Mouse (Mus musculus) forebrain, postnatal 0 days (tissue): Measurements from ENCODE around the gene Tbx4. TPM values are rescaled to one million over a fixed set of nuclear protein-coding genes. Genes with fewer than 3 reads are reported as not detected.
A peak's percentile ranks its signal among the peaks of the same experiment; 100 is the strongest.

Experiments used
- ATAC-seq: fragments of 200-750 bp; cut with Nextera tagmentation; 2 replicates; pipeline ENCODE4 v1.8.0; 2017; ENCODE audit warnings: mild to moderate bottlenecking, moderate library complexity
- DNase-seq: peaks from one replicate; pipeline ENCODE4 v3.0.0-alpha.2; 2015
- H3K27ac ChIP-seq: fragments of 300-500 bp; sonication (generic); 2 replicates; pipeline ENCODE4 v1.5.1; 2014; ENCODE audit warnings: low read depth, mild to moderate bottlenecking, antibody characterized with exemption, low read length, moderate library complexity, mixed read lengths
- H3K27me3 ChIP-seq: fragments of 300-500 bp; sonication (generic); 2 replicates; pipeline ENCODE4 v1.6.1; 2014; ENCODE audit warnings: mild to moderate bottlenecking, low read length, mixed read lengths; ENCODE audit not compliant: insufficient read depth
- H3K36me3 ChIP-seq: fragments of 300-500 bp; sonication (generic); 2 replicates; pipeline ENCODE4 v1.6.1; 2014; ENCODE audit warnings: mild to moderate bottlenecking, moderate library complexity; ENCODE audit not compliant: insufficient read depth
- H3K4me1 ChIP-seq: fragments of 300-500 bp; sonication (generic); 2 replicates; pipeline ENCODE4 v1.6.1; 2014; ENCODE audit warnings: antibody characterized with exemption; ENCODE audit not compliant: insufficient read depth
- H3K4me2 ChIP-seq: fragments of 300-500 bp; sonication (generic); 2 replicates; pipeline ENCODE4 v1.6.1; 2014; ENCODE audit warnings: low read depth, mild to moderate bottlenecking, moderate library complexity
- H3K4me3 ChIP-seq: fragments of 300-500 bp; sonication (generic); 2 replicates; pipeline ENCODE4 v1.5.1; 2014; ENCODE audit warnings: low read depth, low read length, mixed read lengths
- H3K9ac ChIP-seq: fragments of 300-500 bp; sonication (generic); 2 replicates; pipeline ENCODE4 v1.6.1; 2014; ENCODE audit warnings: mild to moderate bottlenecking
- H3K9me3 ChIP-seq: fragments of 300-500 bp; sonication (generic); 2 replicates; pipeline ENCODE4 v1.6.1; 2016; ENCODE audit warnings: low read length
- CTCF ChIP-seq: sonication (generic); IDR thresholded peaks from 2 replicates; pipeline ENCODE4 v1.5.1; 2016; ENCODE audit warnings: antibody characterized with exemption, control low read depth, low read depth
- whole genome bisulfite sequencing: fragments of 180-500 bp; shearing (Covaris S2); extraction: QIAGEN DNeasy Blood & Tissue Kit; methylation state at CpG from one replicate; pipeline ENCODE4 v1.1.7; 2014; 5-methylcytosine and 5-hydroxymethylcytosine counted together
- polyA plus RNA-seq: library from polyadenylated mRNA; unstranded; fragments of >200 nt; fragmentation: Nextera tagmentation; extraction: Ambion mirVana; gene quantifications from 2 replicates; pipeline ENCODE4 v1.2.1, GENCODE M21; 2015
- total RNA-seq: library from RNA; depleted of rRNA; stranded (reverse); fragments of >200 nt; gene quantifications from 2 replicates; pipeline ENCODE4 v1.2.3, GENCODE M21; 2014

The Tbx4 gene
- total and polyA plus RNA-seq, 2 experiments from 2014 or later = 0.19 to 0.33 TPM

GRCm38 (mm10) chr11:85887801-85888450, 1.7 kb downstream of the Tbx4 start:
- H3K4me2 ChIP-seq = no peak overlapping the region
- DNase-seq (peak; percentile 70), ATAC-seq (no peak)
- no peak overlapping the region for H3K4me3 ChIP-seq
- H3K4me1 ChIP-seq = no peaks in the 10 kb centered on the region
- H3K9ac ChIP-seq = no peak overlapping the region
- no peaks in the 10 kb centered on the region for H3K9me3 ChIP-seq
- H3K27me3 ChIP-seq = peaks cover 77% of the 10 kb centered on the region
- no peaks in the 10 kb centered on the region for H3K36me3 ChIP-seq
- no peak for TF ChIP-seq CTCF
- 2% methylated on average over 17 of the region's 17 CpGs for WGBS
- H3K27ac ChIP-seq = no peak overlapping the region

DNA sequence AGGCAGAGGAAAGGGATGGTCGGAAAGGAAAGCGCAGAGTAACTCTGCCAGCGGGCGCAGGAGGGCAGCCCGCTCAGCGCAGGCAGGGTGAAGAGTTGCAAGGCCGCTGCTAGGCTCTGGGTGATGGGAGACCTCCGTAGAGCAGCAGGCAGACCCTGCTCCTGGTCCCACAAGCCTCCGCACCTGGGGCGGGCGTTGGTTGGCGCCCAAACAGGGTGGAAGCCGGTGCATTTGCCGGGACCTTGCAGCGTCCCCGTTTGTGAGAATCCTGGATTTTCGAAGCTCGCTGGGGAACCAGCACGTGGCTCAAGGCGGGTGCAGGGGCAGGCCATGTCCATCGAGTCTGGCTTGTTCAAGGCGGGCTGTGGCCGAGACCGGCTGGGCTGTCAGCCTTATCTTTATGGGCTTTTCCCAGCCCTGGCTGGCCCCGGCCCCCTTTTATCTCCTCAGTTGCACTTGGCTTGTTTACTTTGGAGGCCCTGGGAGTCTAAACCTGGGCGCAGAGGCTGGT, 2.3 kb downstream of the Tbx4 start:
- H3K4me1 ChIP-seq = no peaks in the 10 kb centered on the region
- H3K27ac ChIP-seq = no peak overlapping the region
- H3K4me3 ChIP-seq = no peak overlapping the region
- H3K4me2 ChIP-seq = no peak overlapping the region
- ATAC-seq = no peak
- H3K9ac ChIP-seq = no peak overlapping the region
- no peaks in the 10 kb centered on the region for H3K36me3 ChIP-seq
- 2% methylated on average over 26 of the region's 26 CpGs for WGBS
- H3K27me3 ChIP-seq = peaks cover 78% of the 10 kb centered on the region
- H3K9me3 ChIP-seq = no peaks in the 10 kb centered on the region
- DNase-seq = no peak
- no peak for TF ChIP-seq CTCF

DNA sequence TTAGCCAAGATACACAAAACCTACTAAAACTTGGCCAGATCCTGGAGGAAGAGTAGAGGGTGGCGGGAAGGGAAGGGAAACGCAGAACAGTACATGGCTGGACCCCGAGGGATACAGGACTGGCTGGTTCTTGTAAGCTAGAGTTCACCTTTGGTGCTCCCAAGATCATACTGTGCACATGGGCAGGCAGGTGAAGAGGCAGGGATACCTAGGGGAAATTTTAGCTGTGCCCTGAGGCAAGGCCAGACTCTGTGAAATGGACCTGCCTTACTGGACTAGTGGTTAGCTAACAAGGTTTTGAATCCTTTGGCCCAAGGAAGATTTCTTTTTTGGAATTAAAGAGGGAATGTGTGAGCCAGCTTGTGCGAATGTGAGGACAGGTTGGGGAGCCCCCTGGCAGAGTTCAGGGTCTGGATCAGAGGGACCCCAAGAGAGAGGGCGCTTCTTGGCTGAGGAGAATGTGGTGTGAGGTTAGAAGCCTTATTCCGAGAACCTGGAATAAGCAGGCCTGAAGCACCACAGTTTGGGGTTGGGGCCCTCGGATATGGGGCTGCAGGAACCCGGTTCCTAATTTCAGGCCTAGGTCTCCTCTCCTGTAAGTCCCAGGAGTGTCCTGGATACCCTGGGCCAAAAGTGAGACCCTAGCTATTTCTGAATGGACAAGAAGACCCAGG, 3.0 kb downstream of the Tbx4 start:
- 23% methylated on average over 8 of the region's 8 CpGs for WGBS
- Histone ChIP-seq H3K27ac (no peak overlapping the region), H3K27me3 (peaks cover 82% of the 10 kb centered on the region), H3K4me2 (no peak overlapping the region), H3K4me1 (no peaks in the 10 kb centered on the region), H3K9me3 (no peaks in the 10 kb centered on the region), H3K9ac (no peak overlapping the region), H3K36me3 (no peaks in the 10 kb centered on the region), H3K4me3 (no peak overlapping the region)
- DNase-seq (no peak), ATAC-seq (no peak)
- TF ChIP-seq CTCF = no peak

GRCm38 (mm10) chr11:85889730-85890562, 3.7 kb downstream of the Tbx4 start:
- Histone ChIP-seq H3K4me1 (no peaks in the 10 kb centered on the region), H3K36me3 (no peaks in the 10 kb centered on the region), H3K9ac (no peak overlapping the region), H3K9me3 (no peaks in the 10 kb centered on the region), H3K4me2 (no peak overlapping the region), H3K4me3 (no peak overlapping the region), H3K27ac (no peak overlapping the region), H3K27me3 (peaks cover 77% of the 10 kb centered on the region)
- WGBS = 5% methylated on average over 45 of the region's 47 CpGs
- DNase-seq (no peak), ATAC-seq (no peak)
- no peak for TF ChIP-seq CTCF

GRCm38 (mm10) chr11:85890563-85890845, 4.3 kb downstream of the Tbx4 start:
- Histone ChIP-seq H3K4me2 (no peak overlapping the region), H3K9me3 (no peaks in the 10 kb centered on the region), H3K4me1 (no peaks in the 10 kb centered on the region), H3K4me3 (no peak overlapping the region), H3K27ac (no peak overlapping the region), H3K9ac (no peak overlapping the region), H3K36me3 (no peaks in the 10 kb centered on the region), H3K27me3 (peaks cover 77% of the 10 kb centered on the region)
- no peak for ATAC-seq
- no peak for TF ChIP-seq CTCF
- 3% methylated on average over 13 of the region's 13 CpGs for WGBS
- DNase-seq = peak; percentile 55

GRCm38 (mm10) chr11:85891010-85891691, 4.9 kb downstream of the Tbx4 start:
- H3K27me3 ChIP-seq = peaks cover 77% of the 10 kb centered on the region
- H3K4me3 ChIP-seq = no peak overlapping the region
- no peak for TF ChIP-seq CTCF
- no peaks in the 10 kb centered on the region for H3K9me3 ChIP-seq
- no peaks in the 10 kb centered on the region for H3K4me1 ChIP-seq
- H3K27ac ChIP-seq = no peak overlapping the region
- 5% methylated on average over 13 of the region's 13 CpGs for WGBS
- no peak overlapping the region for H3K4me2 ChIP-seq
- DNase-seq (no peak), ATAC-seq (no peak)
- H3K9ac ChIP-seq = no peak overlapping the region
- H3K36me3 ChIP-seq = no peaks in the 10 kb centered on the region
